Mouse (Mus musculus) gonadal fat pad, adult 2 months (tissue): Measurements from ENCODE around the gene Rbp3. TPM values are rescaled to one million over a fixed set of nuclear protein-coding genes. Genes with fewer than 3 reads are reported as not detected.
A peak's percentile ranks its signal among the peaks of the same experiment; 100 is the strongest.

ENCODE experiments used
- DNase-seq: peaks from one replicate; pipeline ENCODE4 v3.0.0-alpha.2; 2012; ENCODE audit warnings: low read depth
- polyA plus RNA-seq: library from polyadenylated mRNA; depleted of rRNA; stranded (reverse); fragments of >200 nt; gene quantifications from 2 replicates; pipeline ENCODE4 v1.2.3, GENCODE M21; 2012; rRNA removed

The Rbp3 gene
- polyA plus RNA-seq, 1 experiment, result not detected

- peak; percentile 6 for DNase-seq
Observed at GRCm38 (mm10) chr14:33974752-33975151, 20.9 kb downstream of the Rbp3 start.

- DNase-seq, result no peak
Observed at GRCm38 (mm10) chr14:33977748-33978147, 23.9 kb downstream of the Rbp3 start.

GRCm38 (mm10) chr14:33978604-33979059 lies 24.8 kb downstream of the Rbp3 start, which contains the start of gene Zfp488:
Gene Zfp488, minus strand, starts transcription at chr14:33978764.
- DNase-seq, result no peak

GRCm38 (mm10) chr14:33989201-33989600 lies 35.4 kb downstream of the Rbp3 start:
- DNase-seq, result no peak

- no peak for DNase-seq
Observed at GRCm38 (mm10) chr14:33991971-33992370, 38.2 kb downstream of the Rbp3 start.

GRCm38 (mm10) chr14:33993051-33993450 lies 39.2 kb downstream of the Rbp3 start:
- DNase-seq, result no peak

- no peak for DNase-seq
Observed at GRCm38 (mm10) chr14:33993521-33994289, 39.9 kb downstream of the Rbp3 start.

- no peak for DNase-seq
Observed at GRCm38 (mm10) chr14:33997427-33997826, 43.6 kb downstream of the Rbp3 start.

GRCm38 (mm10) chr14:34000076-34000475 lies 46.3 kb downstream of the Rbp3 start:
- DNase-seq, result no peak

GRCm38 (mm10) chr14:34001445-34001844 lies 47.6 kb downstream of the Rbp3 start:
- DNase-seq, result no peak

- DNase-seq, result no peak
Observed at GRCm38 (mm10) chr14:34002358-34002757, 48.6 kb downstream of the Rbp3 start.

Other genes starting within 250 kb of the Rbp3 start
- 30.8 and 32.7 TPM in 2 replicates for gene Gdf10, start 30.4 kb upstream of the Rbp3 start, polyA plus RNA-seq
- gene Gdf2, start 13.0 kb upstream of the Rbp3 start, polyA plus RNA-seq, result 0.04 and 0.16 TPM in 2 replicates
- gene Zfp488, start 24.8 kb downstream of the Rbp3 start, polyA plus RNA-seq, result 0.04 and 0.09 TPM in 2 replicates
- gene Gm30083, start 61.2 kb downstream of the Rbp3 start, polyA plus RNA-seq, result 0.13 TPM in 1 of 2 replicates, not detected in the other
- gene Gm5460, start 62.8 kb downstream of the Rbp3 start, polyA plus RNA-seq, result 1.9 and 2.0 TPM in 2 replicates
- gene Antxrl, start 98.7 kb downstream of the Rbp3 start, polyA plus RNA-seq, result 0.38 and 0.94 TPM in 2 replicates
- 4.7 and 5.8 TPM in 2 replicates for gene Anxa8, start 132.0 kb downstream of the Rbp3 start, polyA plus RNA-seq
- 0.11 and 0.53 TPM in 2 replicates for gene A630023A22Rik, start 148.8 kb downstream of the Rbp3 start, polyA plus RNA-seq
- 0.11 and 0.14 TPM in 2 replicates for gene Npy4r, start 198.5 kb downstream of the Rbp3 start, polyA plus RNA-seq
- gene Gprin2, start 247.7 kb downstream of the Rbp3 start, polyA plus RNA-seq, result 0.34 and 0.51 TPM in 2 replicates